In the genomic region with DNA sequence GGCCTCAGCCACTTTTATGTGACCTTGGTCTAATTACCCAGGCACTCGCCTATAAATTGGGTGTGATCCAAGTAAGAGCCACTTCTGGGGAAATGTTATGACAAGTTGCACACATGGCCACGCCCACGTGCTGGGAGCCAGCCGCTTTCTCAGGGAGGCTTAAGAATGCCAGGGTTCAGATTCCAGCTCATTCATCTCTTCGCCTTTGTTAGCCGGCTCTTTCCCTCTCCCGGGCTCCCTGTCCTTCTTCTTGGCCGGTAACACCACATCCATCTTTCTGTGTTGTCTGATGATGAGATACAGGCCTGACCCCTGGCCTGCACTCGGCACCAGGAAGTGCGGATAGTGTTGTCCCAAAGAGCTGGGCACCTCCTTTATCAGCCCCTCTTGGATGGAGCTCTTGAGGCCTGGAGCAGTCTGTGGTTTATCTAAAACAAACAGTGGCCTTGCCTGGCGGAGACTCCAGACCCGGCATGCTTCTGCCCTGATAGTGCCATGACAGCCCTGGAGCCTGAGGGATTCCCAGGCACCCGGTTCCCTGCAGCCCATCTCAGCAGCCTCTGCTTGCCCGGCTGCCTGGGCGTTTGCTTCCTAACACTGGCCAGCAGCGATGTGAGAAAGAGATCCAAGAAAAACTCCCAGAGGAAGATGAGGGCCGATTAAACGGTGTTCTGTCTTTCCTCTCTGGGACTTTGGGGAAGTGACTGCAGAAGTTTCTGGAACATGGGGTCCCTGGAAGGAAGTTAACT, we compare ENCODE assay signal across 8 mouse cellular contexts.
DNase-seq lines count a peak whose midpoint lies in the region; ATAC-seq and TF ChIP-seq lines count a peak whose summit lies in the region.

No protein-coding gene starts in this region.

- no peaks in the 10 kb centered on the region for H3K36me3 ChIP-seq in C2C12 (ENCODE audit: control insufficient read depth, insufficient read depth)
- H3K36me3 ChIP-seq in forebrain, embryonic 16.5 days (ENCODE audit: control insufficient read depth, insufficient read depth) = no peaks in the 10 kb centered on the region
- no peaks in the 10 kb centered on the region for H3K36me3 ChIP-seq in hindbrain, embryonic 11.5 days (ENCODE audit: control insufficient read depth, insufficient read depth, low read length)
- peaks cover 73% of the 10 kb centered on the region for H3K36me3 ChIP-seq in limb, embryonic 10.5 days
- peaks cover 5% of the 10 kb centered on the region; the same call in 1 of the 2 replicates for H3K36me3 ChIP-seq in midbrain, embryonic 11.5 days (ENCODE audit: control insufficient read depth, insufficient read depth, low read length)
- peaks cover 5% of the 10 kb centered on the region; the same call in 1 of the 2 replicates for H3K36me3 ChIP-seq in stomach, embryonic 16.5 days (ENCODE audit: control insufficient read depth, insufficient read depth, low read length)

- 8% methylated on average over 18 of the region's 18 CpGs for WGBS in forebrain, embryonic 16.5 days
- WGBS in hindbrain, embryonic 11.5 days = 21% methylated on average over 18 of the region's 18 CpGs
- 10% methylated on average over 18 of the region's 18 CpGs for WGBS in limb, embryonic 10.5 days
- WGBS in midbrain, embryonic 11.5 days = 29% methylated on average over 18 of the region's 18 CpGs
- WGBS in stomach, embryonic 16.5 days = 6% methylated on average over 18 of the region's 18 CpGs

- H3K4me1 ChIP-seq in forebrain, embryonic 16.5 days (replicated peaks; ENCODE audit: control insufficient read depth, insufficient read depth, low read length) = peaks cover 18% of the 10 kb centered on the region
- H3K4me1 ChIP-seq in hindbrain, embryonic 11.5 days (replicated peaks; ENCODE audit: control insufficient read depth, insufficient read depth, low read length) = peaks cover 8% of the 10 kb centered on the region; the same call in 1 of the 2 replicates
- H3K4me1 ChIP-seq in limb, embryonic 10.5 days = peaks cover 65% of the 10 kb centered on the region
- H3K4me1 ChIP-seq in midbrain, embryonic 11.5 days (ENCODE audit: control insufficient read depth, insufficient read depth, low read length) = peaks cover 14% of the 10 kb centered on the region
- H3K4me1 ChIP-seq in stomach, embryonic 16.5 days (ENCODE audit: control insufficient read depth, insufficient read depth, low read length) = peaks cover 52% of the 10 kb centered on the region

- peak overlapping the region; percentile 74 for H3K27ac ChIP-seq in forebrain, embryonic 16.5 days (ENCODE audit: low read length)
- peak overlapping the region; percentile 61 for H3K27ac ChIP-seq in hindbrain, embryonic 11.5 days (ENCODE audit: low read depth, low read length)
- H3K27ac ChIP-seq in limb, embryonic 10.5 days = peak overlapping the region; percentile 89
- H3K27ac ChIP-seq in midbrain, embryonic 11.5 days (ENCODE audit: low read depth, low read length) = peak overlapping the region; percentile 74
- H3K27ac ChIP-seq in stomach, embryonic 16.5 days (ENCODE audit: low read length) = peak overlapping the region; percentile 94

- H3K4me3 ChIP-seq in C2C12 (ENCODE audit: insufficient read depth, poor library complexity, severe bottlenecking) = no peak overlapping the region
- H3K4me3 ChIP-seq in forebrain, embryonic 16.5 days (replicated peaks; ENCODE audit: low read length) = no peak overlapping the region
- no peak overlapping the region for H3K4me3 ChIP-seq in hindbrain, embryonic 11.5 days (ENCODE audit: low read depth, low read length)
- peak overlapping the region; percentile 31; the same call in 1 of the 2 replicates for H3K4me3 ChIP-seq in limb, embryonic 10.5 days
- H3K4me3 ChIP-seq in midbrain, embryonic 11.5 days (ENCODE audit: low read depth, low read length) = no peak overlapping the region
- H3K4me3 ChIP-seq in stomach, embryonic 16.5 days (replicated peaks; ENCODE audit: low read length) = no peak overlapping the region

- peak overlapping the region; percentile 29 for H3K4me2 ChIP-seq in forebrain, embryonic 16.5 days (ENCODE audit: low read length)
- no peak overlapping the region for H3K4me2 ChIP-seq in hindbrain, embryonic 11.5 days (replicated peaks; ENCODE audit: low read depth, low read length)
- no peak overlapping the region for H3K4me2 ChIP-seq in midbrain, embryonic 11.5 days
- peak overlapping the region; percentile 42 for H3K4me2 ChIP-seq in stomach, embryonic 16.5 days (ENCODE audit: low read depth, low read length)

- peak; percentile 76 for ATAC-seq in forebrain, embryonic 16.5 days
- ATAC-seq in hindbrain, embryonic 11.5 days (ENCODE audit: low FRiP score) = peak; percentile 54; the same call in 1 of the 2 replicates
- peak; percentile 40; the same call in 1 of the 2 replicates for ATAC-seq in midbrain, embryonic 11.5 days (ENCODE audit: low FRiP score)
- peak; percentile 77 for ATAC-seq in stomach, embryonic 16.5 days (ENCODE audit: insufficient read depth, low FRiP score)

- H3K9me3 ChIP-seq in forebrain, embryonic 16.5 days (ENCODE audit: control insufficient read depth, low read length) = no peaks in the 10 kb centered on the region
- no peaks in the 10 kb centered on the region for H3K9me3 ChIP-seq in hindbrain, embryonic 11.5 days (ENCODE audit: control insufficient read depth, low read length)
- no peaks in the 10 kb centered on the region; the same call in 1 of the 2 replicates for H3K9me3 ChIP-seq in limb, embryonic 10.5 days (replicated peaks)
- no peaks in the 10 kb centered on the region for H3K9me3 ChIP-seq in midbrain, embryonic 11.5 days (ENCODE audit: control insufficient read depth, low read length)
- no peaks in the 10 kb centered on the region for H3K9me3 ChIP-seq in stomach, embryonic 16.5 days (replicated peaks; ENCODE audit: control insufficient read depth, low read length)

- no peaks in the 10 kb centered on the region for H3K79me2 ChIP-seq in C2C12 (ENCODE audit: control insufficient read depth, insufficient read depth)

- DNase-seq in brain, adult 2 months (ENCODE audit: low read depth, low spot score) = peak; percentile 69
- DNase-seq in hindbrain, embryonic 11.5 days (ENCODE audit: low spot score) = peak; percentile 72
- peak; percentile 84 for DNase-seq in limb, embryonic 10.5 days (ENCODE audit: low spot score)
- DNase-seq in midbrain, embryonic 11.5 days (ENCODE audit: low spot score, missing footprints) = peak; percentile 94
- no peak for DNase-seq in natural killer cell, adult 2 months (ENCODE audit: low spot score in 2 of 2)

- peak overlapping the region; percentile 15; the same call in 1 of the 2 replicates for H3K9ac ChIP-seq in forebrain, embryonic 16.5 days (replicated peaks; ENCODE audit: low read depth, low read length)
- no peak overlapping the region; the same call in 1 of the 2 replicates for H3K9ac ChIP-seq in hindbrain, embryonic 11.5 days (ENCODE audit: low read depth, low read length)
- H3K9ac ChIP-seq in midbrain, embryonic 11.5 days (ENCODE audit: low read length) = peak overlapping the region; percentile 54
- peak overlapping the region; percentile 49 for H3K9ac ChIP-seq in stomach, embryonic 16.5 days (ENCODE audit: low read length)

- no peak for TF ChIP-seq CTCF in C2C12 (IDR thresholded peaks at IDR 0.05; ENCODE audit: control insufficient read depth, insufficient read depth, insufficient read length)

- H3ac ChIP-seq in C2C12 (ENCODE audit: control insufficient read depth, insufficient read length, low read depth) = peak overlapping the region; percentile 19

- no peaks in the 10 kb centered on the region for H3K79me3 ChIP-seq in C2C12 (ENCODE audit: low read depth)

- H3K27me3 ChIP-seq in C2C12 (ENCODE audit: control insufficient read depth, insufficient read depth, insufficient read length) = no peaks in the 10 kb centered on the region
- no peaks in the 10 kb centered on the region for H3K27me3 ChIP-seq in forebrain, embryonic 16.5 days (replicated peaks; ENCODE audit: control insufficient read depth, insufficient read depth, low read length)
- H3K27me3 ChIP-seq in hindbrain, embryonic 11.5 days (ENCODE audit: control insufficient read depth, insufficient read depth, low read length) = no peaks in the 10 kb centered on the region
- H3K27me3 ChIP-seq in limb, embryonic 10.5 days (ENCODE audit: low read depth, poor library complexity, severe bottlenecking) = no peaks in the 10 kb centered on the region
- H3K27me3 ChIP-seq in midbrain, embryonic 11.5 days (ENCODE audit: control insufficient read depth, insufficient read depth, low read length) = no peaks in the 10 kb centered on the region
- H3K27me3 ChIP-seq in stomach, embryonic 16.5 days (ENCODE audit: control insufficient read depth, insufficient read depth, low read length) = no peaks in the 10 kb centered on the region

TF ChIP-seq in C2C12, 6 proteins besides CTCF, POLR2A, EP300 and RAD21:
- TF ChIP-seq CEBPB (IDR thresholded peaks at IDR 0.05; ENCODE audit: low read depth) = no peak
- no peak for TF ChIP-seq MYOG (IDR thresholded peaks at IDR 0.05; ENCODE audit: control insufficient read depth, extremely low read depth, insufficient read length)
- TF ChIP-seq USF1 (IDR thresholded peaks at IDR 0.05; ENCODE audit: low read depth) = peak; percentile 75
- no peak for TF ChIP-seq FOSL1 (IDR thresholded peaks at IDR 0.05; ENCODE audit: insufficient read depth, low read length, poor library complexity, severe bottlenecking)
- TF ChIP-seq MYOD1 (IDR thresholded peaks at IDR 0.05; ENCODE audit: control insufficient read depth, insufficient read length, low read depth) = no peak
- TF ChIP-seq MAX (IDR thresholded peaks at IDR 0.05) = peak; percentile 81

Comparison
In these comparisons a context has a peak if more than half of its experiments do, and no peak if none do; other contexts are left out.
1. DNase-seq: peak in brain, adult 2 months (single experiment), hindbrain, embryonic 11.5 days (single experiment), limb, embryonic 10.5 days (single experiment) and midbrain, embryonic 11.5 days (single experiment); none in natural killer cell, adult 2 months (0 of 2).
2. H3K4me2 ChIP-seq: peak in forebrain, embryonic 16.5 days (single experiment) and stomach, embryonic 16.5 days (single experiment); none in hindbrain, embryonic 11.5 days (single experiment) and midbrain, embryonic 11.5 days (single experiment).
3. Peak in every context shown above with its lines, with median percentiles within 50 percentile points of each other: ATAC-seq and H3K27ac ChIP-seq.